Mouse (Mus musculus): ENCODE data around the gene Nav3.
A peak's percentile ranks its signal among the peaks of the same experiment; 100 is the strongest.

The Nav3 gene

DNA sequence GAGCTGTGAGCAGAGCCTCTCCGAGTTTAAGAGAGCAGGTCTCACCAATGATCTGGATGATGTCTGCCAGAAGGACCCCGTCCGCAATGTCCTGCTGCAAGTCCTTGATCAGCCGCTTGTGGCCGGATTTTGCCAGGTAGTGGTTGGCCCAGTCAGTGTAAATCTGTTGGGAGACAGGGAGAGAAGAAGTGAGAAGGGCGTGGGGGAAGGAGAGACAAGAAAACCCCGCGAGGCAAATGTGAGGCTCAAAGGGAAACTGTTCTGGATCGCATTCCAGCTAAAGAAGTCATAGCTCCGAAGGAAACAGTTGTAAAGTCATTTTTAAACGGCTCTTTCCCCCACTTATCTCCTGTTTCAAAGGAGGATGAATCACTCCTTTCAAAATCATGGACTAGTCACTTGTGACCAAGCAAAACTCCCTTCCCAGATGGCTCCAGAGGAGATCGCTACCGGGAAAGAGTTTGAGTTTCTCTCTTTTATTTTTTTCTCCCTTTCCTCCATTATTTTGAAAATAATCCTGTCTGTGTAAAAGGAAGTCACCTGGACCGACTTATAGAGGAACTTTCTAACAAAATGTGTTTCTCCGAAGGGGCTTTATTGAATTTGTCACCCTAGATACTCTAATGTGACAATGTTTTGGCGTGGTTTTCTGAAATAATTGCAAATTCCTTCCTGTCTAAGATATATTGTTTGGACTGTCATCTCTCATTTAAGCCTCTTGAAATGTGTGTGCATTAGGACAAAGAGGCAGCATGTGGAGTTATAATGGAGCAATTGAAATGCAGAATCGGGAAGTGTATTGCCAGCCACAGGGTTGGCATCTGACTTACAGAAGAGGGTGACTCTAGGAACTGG is 552.1 kb downstream of the Nav3 start:
- DNase-seq: no peak

DNA sequence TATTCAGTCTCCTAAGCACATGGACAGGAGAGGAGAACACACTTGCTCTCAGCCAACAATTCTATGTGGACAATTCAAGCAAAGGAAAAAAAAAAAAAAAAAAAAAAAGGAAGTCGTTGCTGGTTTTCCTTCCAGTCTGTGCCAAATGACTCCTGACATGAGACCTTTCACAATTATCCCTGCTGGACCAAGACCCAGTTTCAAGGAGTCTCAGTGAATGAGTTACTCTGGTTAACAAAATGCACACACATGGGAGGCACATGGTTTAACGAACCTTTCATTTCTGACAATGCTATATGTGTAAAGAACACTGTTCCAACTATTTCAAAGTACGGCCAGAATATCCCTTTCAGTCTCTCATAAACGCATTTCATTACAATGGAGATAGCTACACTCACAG is 552.8 kb downstream of the Nav3 start:
- DNase-seq: no peak

DNA sequence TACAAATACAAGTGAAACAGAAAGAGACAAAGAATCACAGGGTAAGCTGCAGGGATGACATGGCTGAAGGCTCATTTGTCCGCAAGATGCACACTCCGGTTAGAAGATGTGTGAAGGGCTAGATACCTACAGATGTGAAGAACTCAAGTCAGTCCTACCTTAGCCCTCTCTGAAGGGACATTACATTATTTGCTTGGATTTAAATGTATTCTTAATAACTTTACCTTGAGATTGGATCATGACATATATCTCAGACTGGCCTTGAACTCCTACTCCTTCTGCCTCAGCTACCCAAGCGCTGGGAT is 566.9 kb downstream of the Nav3 start:
- DNase-seq: no peak

DNA sequence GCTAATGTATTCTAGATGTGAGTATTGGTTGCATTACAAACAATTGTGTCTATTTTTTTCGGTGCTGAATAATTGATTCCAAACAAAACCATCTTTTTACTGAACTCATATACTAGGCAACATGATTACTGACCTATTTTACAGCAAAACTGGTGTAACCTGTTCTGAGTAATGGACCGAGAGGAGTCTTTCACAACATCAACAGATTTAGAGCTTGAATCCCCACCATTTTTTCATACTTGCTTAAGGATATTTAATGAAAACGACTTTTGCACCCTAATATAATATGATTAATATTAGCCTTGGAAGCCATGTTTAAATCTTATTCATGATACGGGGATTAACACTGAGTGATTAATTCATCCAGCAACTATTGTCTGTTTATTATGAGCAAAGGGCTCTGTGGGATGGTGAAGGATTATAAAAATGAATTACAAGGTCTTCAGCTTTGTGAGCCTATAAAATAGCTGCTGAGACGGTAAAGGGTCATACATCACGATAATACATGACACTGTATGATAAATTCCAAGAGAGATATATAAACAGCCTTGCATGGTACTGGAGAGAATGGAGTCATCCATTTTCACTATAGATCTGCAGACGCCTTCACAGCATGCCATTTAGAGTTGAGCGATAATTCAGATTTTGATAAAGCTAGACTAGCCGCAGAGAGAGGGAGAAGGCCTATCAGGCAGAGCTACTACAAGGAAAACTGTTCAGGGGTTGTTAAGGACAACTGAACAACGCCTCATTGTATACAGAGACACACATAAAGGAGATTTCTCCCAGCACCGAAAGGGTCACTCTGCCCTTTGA is 567.4 kb downstream of the Nav3 start:
- DNase-seq: no peak

DNA sequence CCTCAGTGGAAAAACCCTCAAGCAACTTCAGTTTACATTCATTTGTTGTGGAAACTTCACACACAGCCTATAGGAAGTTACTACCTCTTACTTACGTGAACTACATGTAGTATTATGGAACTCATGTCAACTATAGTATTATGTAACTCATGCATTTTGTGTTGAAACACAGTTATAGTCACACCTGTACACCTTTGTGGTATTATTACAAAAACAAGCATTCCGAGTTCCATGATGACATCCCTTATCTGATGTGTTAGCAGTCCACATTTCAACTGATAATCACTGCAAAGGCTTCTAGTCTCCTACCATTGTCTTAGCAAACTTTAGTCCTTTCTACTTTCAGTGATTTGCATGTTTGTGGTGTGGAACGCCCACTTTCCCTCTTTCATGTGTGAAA is 568.8 kb downstream of the Nav3 start:
- no peak for DNase-seq

DNA sequence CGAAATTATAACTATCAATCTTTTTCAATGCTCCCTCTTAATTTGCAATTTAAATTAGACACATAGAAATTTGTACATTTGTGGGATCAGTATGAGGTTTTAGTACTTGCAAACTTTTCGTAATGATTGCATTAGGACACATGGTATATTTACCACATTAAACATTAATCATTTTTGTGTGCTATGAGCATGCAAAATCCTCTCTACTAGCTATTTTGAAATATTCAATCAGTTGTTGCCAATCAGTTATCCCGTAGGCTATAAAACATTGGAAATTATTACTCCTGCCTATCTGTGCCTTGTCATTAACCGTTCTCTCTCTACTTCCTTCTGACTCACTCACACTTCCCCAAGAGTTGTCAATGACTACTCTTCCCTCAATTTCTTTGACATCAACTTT is 579.9 kb downstream of the Nav3 start:
- no peak for DNase-seq

DNA sequence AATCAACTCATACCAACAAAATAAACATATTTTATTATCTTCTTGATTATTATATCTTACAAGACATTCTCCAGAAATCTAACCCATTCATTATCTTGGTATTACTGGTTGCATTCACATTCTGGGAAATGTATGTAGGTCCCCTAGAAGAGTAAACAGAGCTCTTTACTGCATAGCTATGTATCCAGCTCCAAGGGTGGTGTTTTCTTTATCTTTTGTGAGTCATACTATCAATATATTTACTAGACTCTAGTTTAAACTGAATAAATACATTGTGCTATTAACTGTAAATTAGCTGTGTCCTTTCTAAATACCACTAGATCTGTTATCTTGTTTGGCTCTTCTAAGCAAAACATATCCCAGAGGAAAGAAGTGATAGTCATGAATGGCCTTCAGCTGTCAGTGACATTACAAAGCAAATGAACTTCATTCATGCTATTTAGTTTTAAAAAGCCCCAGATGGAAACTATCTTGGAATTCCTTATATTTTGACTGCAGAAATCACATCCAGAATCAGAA is 580.6 kb downstream of the Nav3 start:
- no peak for DNase-seq

DNA sequence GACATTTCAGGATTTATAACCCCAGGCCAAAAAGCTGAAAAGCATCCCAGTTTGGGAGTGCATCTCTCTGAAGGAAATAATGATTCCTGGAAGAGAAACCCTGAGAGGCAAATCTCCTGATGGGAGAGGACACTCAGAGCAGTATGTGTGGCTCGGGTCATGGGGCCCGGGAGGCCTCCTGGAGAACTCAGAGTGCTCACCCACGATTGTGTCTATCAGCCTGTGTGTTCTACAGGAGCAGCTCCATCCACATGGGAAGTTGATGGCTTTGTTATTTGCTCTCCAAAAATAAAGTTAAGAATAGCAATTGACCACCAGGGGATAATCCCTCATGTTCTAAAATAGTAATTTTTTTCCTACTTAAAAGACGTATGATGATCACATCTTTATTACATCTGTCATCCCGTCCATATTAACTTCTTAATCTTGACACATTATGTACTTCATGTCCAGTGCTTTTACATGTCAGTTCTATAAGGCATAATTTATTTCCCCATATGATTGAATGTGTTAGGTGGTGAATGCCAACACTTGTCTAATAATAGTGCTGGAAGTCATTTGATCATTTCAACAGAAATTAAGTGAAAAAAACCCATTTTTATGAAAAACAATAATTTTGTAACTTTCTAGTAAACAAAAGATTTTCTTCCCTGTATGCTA is 581.2 kb downstream of the Nav3 start:
- DNase-seq: no peak

DNA sequence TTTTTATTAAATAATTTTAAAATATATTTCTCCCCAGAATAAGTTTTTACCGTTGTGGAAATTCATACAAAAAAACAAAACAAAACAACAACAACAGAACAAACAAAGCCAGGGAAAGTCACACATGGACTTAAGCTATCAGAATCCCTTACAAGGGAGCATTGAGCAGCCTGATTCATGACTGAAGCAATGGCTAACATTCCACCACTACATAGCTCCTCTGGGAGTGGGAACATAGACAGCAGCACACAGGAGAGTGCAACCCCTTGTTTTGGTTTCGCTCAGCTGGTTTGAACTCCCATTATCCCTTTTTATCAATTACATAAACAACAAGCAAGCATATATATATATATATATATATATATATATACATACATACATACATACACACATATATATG is 589.9 kb downstream of the Nav3 start:
- DNase-seq: no peak

DNA sequence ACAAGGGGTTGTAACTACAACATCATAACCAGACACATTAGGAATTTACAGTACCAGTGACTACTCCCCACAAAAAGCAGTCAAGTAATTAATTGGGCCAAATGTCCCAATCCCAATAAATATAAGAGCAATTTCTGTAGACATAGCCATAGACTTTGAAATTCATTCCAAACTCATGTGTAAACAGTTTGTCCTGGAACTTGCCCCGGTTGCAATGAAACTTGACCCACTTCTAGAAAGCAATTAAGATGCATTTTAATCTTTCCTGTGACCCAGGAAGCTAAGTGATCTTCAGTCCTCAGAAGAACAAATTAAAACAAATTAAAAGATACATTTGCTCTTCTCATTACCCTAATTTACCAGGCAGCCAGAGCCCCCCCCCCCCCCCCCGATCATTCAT is 590.6 kb downstream of the Nav3 start:
- DNase-seq: no peak

DNA sequence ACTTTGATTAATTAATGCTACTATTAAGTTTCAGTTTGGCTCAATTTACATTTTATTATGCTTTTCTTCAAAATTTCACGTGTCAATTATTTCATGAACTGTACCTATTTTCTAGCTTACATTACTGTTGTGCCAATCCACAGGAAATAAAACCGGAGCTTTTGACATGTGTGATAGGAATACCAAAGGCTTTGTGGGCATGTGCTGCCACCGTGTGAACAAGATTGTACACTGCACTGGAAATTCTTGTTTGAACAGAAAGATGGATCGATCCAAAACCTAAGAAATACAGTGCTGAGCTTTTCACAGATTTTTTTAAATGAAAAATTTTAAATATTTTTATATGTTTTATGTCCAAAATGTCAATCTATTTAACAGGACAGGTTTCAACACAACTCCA is 591.3 kb downstream of the Nav3 start:
- peak; percentile 35 for DNase-seq

DNA sequence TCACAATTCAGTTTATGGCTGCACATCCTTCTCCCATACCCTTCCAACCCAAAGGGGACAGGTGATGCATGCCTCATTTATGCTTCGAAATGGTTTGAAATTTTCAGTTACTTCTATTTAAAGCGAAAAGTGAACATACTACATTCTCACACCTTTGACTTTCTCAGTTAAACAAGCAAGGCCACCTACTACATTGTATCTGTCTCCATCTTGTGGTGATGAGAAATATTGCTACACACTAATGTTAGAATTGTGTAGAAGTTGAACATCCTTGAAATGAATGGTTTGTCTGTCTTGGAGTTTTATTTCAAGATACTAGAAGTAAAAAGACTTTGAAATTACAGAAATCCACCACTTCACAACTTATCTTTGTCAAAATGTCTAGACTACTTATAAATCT is 594.7 kb downstream of the Nav3 start:
- no peak for DNase-seq

DNA sequence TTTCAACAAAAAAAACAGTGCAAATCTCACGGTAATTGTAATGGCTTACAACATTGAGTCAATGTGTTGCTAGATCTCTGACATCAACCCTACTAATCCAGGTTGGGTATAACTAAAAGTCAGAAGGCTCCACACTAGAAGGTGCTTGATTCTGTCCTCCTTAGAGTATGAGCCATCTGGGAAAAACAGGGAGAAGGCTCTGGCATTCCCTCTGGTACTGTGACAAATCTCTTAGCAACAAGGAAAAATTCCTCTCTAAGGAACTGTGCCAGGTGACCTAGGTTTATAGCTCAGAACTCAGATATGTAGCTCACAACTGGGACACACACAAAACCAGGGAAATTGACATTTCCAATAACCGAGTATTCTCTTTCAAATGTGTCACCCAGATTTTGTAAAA is 597.4 kb downstream of the Nav3 start:
- DNase-seq: no peak

DNA sequence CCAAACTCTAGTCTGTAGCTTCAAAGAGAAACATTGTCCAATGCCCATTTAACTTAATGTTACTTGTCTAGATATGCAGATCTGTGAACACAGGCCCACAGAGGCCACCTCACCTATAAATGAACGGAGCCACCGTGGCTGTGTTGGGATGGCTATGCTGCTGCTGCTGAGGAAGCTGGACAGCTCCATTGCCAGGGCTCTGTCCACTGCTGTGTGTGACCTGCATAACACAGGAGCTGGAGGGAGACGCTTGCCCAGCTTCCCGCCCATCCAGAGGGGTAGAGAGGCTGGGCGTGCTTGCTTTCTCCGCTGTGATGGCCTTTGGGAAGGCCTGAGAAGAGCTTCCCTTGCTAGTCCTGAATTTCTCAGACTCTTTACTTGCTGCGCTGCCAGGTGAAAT is 603.6 kb downstream of the Nav3 start:
- no peak for DNase-seq

DNA sequence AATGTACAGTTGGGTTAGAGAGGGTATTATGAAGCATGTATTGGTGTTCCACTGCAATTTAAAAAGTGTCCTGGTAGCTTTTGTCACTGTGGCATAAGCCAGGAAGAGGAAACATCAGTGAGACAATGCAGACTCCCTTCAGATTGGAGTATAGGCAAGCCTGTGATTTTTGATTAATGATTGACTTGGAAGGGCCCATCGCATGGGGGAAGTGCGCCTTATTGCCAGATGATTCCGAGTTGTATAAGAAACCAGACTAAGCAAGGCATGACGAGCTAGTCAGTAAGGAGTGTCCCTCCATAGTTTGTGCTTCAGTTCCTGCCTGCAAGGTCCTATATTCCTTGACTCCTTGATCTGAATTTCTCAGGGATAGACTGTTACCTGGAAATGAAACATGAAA is 608.4 kb downstream of the Nav3 start:
- DNase-seq: no peak

DNA sequence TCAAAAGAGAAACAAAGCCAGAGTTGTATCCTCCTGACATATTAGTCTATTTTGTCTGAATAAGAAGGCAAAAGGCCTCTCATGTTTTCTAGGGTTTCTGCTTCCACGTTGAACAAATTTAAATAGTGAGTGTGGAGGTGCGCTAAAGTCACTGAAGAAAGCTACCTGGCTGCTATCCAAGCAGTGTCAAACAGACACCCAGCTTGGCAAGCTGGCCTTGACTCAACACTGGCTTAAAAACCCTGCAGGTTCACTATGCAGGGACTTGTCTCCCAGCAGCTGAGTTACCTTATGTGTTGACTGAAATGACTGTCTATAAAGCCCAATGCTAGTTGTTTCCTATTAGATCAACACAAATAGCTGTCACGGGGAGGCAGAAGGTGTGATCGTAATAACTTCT is 612.3 kb downstream of the Nav3 start:
- DNase-seq: no peak

DNA sequence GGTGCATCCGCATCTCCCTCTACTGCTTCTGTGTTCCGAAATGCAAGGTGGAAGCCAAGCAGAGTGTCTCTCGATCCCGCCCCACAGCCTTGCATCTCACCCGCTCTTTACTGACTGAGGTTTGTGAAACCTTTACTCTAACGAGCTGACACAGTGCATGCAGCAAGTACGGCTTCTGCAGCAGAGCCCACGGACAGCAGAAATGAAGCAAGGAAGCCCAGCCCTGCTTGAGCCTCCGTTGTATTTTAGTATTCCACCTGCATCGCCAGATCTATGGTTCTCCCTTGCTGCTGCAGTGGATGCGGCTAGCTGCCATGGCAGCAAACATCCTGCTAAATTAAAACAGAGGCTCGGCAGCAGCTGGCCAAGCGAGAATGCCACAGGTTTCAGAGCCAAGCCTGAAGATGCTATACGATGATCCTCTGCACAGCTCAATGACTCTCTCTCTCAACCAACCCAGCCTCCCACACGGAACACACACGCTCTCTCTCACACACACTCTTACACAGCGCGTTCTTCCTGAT is 623.2 kb downstream of the Nav3 start:
- DNase-seq: peak; percentile 51

DNA sequence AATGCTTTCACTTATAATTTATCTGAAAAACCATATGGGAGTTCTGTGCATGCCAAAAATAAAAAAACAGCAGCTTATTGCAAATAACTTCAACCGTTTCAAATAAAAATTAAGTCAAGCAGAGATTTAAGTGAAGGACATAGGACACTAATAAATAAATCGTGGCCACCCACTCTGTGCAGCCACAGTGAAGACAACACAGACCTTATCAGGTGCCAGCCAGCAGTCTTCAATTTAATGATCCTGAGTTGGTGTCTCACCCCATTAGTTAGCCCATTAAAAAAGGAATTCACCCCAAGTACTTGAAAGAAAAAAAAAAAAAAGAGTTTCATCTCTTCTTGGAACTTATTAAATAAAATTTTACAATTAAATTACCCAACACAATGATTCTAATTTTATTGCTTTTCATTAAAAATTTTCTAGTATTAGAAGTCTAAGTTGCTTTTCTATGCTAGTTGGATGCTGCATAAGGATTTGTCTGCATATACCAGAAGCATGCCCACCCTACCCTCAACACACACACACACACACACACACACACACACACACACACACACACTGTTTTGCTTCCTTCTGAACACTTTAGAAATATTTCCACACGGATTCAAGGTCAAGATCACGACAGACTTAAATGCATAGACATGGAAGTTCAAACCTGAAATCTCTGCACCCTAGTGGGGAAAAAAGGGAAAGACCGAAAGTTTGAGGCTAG is 649.1 kb downstream of the Nav3 start:
- no peak for DNase-seq

DNA sequence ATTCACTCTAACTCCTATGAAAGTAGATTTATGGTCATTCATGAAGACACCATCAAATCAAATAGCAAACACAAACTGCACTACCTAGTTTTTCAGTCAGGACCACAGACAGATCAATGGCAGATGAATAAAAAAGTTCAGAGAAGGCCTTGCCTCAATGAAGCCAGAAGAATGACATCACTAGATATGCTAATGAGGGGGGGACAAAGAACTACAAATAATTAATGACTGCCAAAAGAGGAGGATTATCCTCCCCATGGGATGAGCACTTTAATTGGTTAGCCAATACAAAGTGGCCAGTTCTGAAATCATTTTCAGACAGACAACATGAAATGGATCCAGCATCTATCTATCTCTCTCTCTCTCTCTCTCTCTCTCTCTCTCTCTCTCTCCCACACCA is 652.6 kb downstream of the Nav3 start:
- DNase-seq: no peak

DNA sequence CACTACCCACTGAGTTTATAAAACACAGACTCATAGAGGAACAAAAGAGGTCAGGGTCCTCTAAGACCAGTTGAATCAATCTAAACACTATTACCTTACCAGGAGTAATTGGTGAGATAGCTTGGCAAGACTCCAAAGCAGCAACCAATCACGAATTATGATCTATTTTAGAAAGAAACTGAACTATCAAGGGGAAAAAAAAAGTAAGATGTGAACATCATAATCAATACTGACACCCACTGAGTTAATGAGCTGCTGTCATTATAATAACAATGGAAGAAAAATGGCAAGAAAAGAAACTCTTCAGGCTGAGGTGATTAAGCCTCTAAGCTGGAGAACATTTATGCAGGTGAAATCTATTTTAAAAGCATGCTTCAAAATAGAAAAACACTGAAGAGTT is 653.8 kb downstream of the Nav3 start:
- DNase-seq: no peak

DNA sequence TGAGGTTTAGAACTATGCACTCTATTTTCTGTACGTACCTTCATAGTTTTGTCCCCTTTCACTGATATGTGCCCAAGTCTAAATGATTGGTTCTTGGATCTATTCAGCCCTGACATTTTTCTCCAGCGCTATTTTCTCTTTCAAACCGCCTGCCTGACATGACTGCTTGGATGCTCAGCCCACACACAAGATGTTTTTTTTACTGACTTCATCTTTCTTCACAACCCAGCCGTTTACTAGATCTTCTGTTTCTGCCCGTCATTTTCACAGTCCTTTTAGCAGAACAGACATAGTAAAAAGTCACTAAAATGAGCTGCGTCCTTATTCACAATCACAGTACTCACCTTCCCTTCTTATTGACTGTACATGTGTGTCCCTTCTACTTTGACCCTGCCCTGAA is 656.8 kb downstream of the Nav3 start:
- peak; percentile 37 for DNase-seq

DNA sequence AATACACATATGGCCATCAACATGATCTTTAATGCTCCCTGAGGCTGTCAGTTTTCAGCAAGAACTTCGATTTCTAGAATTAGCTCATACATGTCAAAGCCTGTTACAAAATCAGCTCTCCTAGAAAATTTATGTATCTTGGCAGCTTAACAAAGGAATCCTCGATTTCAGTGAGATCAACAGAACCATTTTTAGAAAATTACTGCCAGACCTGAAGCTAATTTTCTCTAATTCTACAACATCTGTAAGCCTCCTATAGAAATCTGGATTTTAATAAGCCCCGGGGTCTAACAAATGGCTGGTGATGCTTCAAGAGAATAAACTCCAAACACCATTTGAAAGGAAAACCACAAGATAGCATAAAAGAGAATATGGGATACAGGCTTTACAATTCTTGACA is 659.0 kb downstream of the Nav3 start:
- no peak for DNase-seq

DNA sequence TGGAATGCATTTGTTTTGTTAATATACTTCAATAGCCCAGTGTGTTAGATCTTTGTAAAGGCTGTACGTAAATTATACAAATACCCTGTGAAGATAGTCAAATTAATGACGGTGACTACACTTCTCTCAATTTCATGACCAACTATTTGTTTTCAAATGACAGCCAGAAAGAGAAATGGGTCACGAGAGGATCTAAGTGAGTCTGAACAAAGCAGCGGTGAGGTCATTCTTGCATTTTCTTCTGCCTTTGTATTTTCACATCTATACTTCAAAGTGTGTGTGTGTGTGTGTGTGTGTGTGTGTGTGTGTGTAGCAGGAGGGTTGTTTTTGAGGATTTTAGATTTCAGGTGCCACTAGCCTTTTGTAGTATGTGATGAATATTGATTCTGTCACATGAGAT is 662.5 kb downstream of the Nav3 start:
- DNase-seq: no peak

All from layer of hippocampus, adult 9-11 months (tissue).